Mouse (Mus musculus) layer of hippocampus, postnatal 10 days (tissue): ENCODE results near the gene Mamld1. TPM values are rescaled to one million over a fixed set of nuclear protein-coding genes. Genes with fewer than 3 reads are reported as not detected.
A peak's percentile ranks its signal among the peaks of the same experiment; 100 is the strongest.
"Not testable (repeated sequence)": the region's sequence is repeated elsewhere in the genome, so short reads cannot be mapped to it uniquely, and the experiment has no call there.

Experiments
- DNase-seq, 2 experiments: peaks; one replicate each; pipeline ENCODE4 v3.0.0; 2021; ENCODE audit warnings: low spot score in 2 of 2
- long read RNA-seq: library from polyadenylated mRNA; stranded (forward); transcript quantifications from one replicate; pipeline ENCODE4 v2.0.0, GENCODE M21; 2023
- total RNA-seq, 2 experiments: library from RNA; stranded (reverse); gene quantifications; 2 replicates each; pipeline ENCODE4 v1.2.3; 2021

The Mamld1 gene
- total RNA-seq = 10 to 100 TPM; 10.6 to 12.5 TPM
- long read RNA-seq, partial matches to known transcripts = 0 of 2 reads
- long read RNA-seq, other reads (novel, unspliced or antisense) = 2 of 2 reads

DNA sequence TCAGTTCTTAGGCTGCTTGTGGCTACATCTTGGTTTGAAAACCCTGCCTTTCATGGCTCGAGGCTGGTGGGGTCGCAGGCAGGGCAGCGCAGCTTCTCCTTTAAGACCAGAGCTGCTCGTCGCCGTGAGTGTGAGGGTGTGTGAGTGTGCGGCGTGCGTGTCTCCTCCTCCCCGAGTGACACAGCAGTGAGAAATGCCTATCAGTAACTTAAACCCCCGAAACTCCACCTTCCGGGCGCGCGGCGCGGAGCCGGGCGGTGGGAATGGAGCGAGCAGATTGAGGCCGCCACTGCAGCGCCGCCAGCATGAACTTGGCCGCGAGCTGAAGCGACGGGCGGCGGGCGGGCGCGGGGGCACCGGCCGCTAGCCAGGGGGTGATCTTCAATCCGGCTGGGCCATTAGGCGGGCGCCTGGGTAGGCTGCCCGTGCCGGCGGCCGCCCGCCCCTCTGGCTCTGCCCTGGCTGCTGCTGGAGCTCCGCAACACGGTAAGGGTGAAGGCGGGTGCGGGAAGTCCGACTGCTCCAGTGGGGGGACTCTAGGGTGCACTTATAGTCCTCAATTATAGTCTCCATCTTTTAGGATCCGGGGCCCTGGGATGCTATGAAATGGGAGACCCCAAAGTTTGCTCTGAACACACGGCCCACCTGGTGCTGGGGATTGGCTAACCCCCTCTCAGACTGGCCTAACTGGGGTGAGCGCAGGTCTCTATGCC lies at the start of gene Mamld1:
TSS of gene Mamld1 (plus strand) at position 393 of the 713 bp plus-strand sequence.
- DNase-seq = peak; percentile 56 to 74

DNA sequence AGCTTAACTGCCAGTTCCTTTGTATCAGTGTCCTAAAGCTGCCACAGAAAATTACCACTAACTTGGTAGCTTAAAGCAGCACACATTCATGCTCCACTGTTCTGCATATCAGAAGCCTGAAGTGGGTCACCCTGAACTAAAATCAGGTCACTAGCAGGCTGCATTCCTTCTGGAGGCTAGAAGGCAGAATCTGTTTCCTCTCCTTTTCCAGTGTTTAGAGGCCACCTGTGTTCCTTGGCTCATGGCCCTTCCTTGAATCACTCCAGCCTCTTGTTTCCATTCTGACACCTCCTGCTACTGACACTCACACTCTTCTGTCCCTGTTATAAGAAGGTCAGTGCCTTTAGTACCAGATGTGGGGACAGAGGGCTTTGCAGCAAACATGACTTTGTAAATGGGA lies 25.3 kb upstream of the Mamld1 start:
- DNase-seq = no peak

DNA sequence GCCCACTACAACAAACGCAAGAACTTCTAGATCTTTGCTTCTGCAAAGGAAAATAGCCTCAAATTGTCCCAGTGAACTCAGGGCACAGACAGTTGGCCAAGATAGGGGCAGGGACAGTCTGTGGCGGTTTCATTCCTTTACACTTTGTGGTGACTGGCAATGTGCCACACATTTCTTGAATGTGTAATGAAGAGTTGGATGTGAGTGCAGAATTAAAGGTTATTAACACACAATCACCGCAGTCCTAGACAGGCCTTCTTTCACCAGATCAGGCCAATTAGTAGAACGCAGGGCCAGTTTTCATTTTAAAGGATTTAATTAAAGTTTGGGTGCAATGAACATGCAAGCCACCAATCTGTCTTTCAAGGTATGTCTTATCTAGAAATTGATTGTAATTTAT lies 22.0 kb upstream of the Mamld1 start:
- no peak for DNase-seq

DNA sequence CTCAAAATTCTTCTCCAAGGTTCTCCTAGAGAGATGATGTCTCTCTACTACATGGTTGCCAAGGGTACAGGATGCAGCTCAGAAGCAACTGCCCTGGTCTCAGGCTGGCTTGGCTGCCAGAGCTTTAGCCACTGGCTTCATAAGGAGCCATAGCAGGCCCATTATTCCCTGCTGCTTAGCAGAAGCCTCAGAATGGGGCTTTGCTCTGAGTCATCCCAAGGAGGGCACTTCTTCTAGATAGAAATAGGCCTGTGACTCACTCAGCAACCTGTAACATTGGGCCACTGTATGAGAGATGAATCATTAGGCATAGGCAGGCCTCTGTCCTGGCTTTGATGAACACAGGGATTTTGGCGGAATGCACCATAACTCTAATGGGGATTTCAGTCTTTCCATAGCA lies 21.1 kb upstream of the Mamld1 start:
- not testable (repeated sequence) for DNase-seq

- DNase-seq = peak; percentile 38 to 60
These were observed 738 bp downstream of the Mamld1 start for GRCm38 (mm10) chrX:71050677-71051311.

GRCm38 (mm10) chrX:71051361-71052114 lies 1.5 kb downstream of the Mamld1 start:
- DNase-seq = peak; percentile 22 to 32

DNA sequence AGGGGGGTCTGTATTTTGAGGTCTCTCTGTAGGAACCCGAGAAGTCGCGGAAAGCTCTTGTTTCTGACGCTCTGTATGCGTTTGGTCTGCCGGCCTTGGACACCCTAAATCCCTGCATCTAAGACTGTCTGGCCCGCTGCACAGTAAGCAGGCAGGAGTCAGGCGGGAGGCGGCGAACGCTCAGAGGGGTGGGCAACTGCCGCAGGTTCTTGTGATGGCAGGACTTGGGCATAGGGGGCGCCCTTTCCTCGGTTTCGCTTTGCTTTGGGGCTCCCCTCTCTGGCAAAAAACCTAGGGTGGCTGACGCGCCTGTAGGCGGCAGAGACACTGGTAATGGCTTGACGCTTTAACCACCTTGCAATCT lies 2.0 kb downstream of the Mamld1 start:
- DNase-seq = peak; percentile 83 to 84

DNA sequence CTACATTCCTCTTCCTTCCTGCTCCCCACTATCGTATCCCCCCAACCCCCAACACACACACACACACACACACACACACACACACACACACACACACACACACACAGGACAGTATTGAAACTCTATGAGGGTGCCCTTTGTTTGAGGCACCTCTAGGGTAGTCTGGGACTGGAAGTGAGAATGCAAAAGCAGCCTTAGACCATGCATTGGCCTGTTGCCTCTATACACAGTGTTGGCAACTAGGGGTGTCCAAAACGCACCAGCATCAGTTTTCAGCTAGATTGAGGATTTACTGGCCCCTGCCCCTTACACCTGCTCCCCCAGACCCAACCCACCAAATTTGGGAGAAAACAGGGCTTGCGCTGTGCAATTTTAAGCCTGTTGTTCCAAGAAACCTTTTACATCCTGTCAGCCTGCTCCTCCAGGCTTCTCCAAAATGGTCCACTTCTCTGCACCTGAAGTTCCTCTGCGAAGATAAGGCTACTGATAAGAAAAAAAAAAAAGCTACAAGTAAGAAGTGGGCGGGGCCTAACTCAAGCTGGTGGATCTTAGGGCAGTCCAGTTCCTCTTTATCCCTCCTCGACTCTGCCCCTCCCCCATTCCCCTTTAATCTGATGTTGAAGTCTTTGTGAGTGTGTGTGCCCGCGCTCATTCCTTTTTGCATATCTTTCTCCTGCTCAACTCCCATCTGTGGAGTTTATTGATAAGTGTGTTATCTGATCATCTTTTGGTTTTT lies 2.6 kb downstream of the Mamld1 start:
- peak in 1 of 2 experiments; percentile 9 for DNase-seq

- DNase-seq = no peak
These were observed 3.2 kb downstream of the Mamld1 start for GRCm38 (mm10) chrX:71053246-71053645.

DNA sequence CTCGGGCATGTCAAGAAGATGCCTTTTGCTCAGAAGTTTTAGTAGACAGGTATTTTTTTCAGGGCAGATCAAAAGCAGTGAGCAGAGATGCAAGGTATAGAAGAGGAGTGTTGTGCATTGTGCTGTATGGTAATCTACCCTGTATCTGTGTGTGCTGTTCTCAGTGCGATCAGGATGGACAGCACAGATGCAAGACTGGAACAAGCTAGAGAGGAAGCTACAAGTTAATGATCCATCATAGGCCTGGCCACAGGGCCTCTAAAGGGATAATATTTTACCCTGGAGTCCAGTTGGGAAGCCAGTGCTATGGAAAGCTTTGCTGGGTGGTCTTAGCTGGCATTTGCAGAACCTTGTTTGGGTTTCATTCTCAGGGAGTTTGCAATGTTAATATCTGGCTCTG lies 6.9 kb downstream of the Mamld1 start:
- DNase-seq = no peak

DNA sequence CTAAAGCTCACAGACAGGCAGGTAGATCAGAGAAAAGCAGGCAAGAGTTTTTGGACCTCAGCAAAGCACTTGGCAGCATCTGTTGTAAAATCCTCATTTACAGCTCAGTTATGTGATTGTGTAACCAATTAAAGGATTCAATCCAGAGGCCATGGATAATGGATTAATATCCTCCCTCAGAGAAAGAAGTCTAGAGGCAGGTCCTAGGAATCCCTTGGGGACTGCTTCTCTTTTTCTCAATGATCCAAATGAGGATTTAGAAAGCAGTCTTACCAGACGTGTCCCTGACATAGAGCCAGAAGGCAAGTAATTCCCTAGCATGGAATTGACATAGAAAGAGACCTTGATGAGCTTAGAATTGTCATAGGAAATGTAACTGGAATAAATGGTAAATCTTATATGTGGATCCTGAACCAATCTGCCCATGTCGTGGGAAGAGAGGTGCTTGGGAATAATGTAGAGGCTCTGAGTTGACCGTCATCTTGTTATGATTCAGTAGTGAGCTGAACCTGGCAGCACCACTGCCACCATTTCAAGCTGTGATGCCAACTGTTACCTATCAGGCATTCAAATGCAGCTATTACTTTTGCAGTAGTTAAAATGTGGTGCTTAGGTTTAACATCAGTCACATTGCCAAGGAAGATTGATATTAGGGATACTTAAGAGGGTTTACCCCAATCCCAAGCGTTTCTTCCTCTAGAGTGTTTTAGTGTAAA lies 35.2 kb downstream of the Mamld1 start:
- no peak for DNase-seq

- DNase-seq = no peak
These were observed 37.5 kb downstream of the Mamld1 start for GRCm38 (mm10) chrX:71087370-71088079.

GRCm38 (mm10) chrX:71088080-71088414 lies 38.0 kb downstream of the Mamld1 start:
- DNase-seq = no peak

DNA sequence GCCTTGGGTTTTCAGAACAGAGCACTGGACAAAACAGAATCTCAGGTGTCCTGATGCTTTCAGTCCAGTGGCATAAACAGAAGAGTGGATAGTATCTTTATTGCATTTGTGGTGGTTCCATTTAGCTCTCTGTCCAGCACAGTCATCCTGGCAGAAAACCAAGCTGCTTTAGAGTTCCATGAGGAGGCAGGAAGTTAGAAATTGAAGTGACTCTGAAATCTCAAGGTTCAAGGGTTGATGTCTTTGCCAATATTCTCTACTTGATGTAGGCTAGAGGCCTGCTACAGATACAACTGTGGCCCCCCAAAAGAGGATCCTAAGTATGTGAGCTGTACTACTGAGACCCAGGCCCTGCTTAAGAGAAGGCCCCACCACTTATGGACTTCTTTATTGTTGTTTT lies 55.8 kb downstream of the Mamld1 start:
- no peak for DNase-seq

DNA sequence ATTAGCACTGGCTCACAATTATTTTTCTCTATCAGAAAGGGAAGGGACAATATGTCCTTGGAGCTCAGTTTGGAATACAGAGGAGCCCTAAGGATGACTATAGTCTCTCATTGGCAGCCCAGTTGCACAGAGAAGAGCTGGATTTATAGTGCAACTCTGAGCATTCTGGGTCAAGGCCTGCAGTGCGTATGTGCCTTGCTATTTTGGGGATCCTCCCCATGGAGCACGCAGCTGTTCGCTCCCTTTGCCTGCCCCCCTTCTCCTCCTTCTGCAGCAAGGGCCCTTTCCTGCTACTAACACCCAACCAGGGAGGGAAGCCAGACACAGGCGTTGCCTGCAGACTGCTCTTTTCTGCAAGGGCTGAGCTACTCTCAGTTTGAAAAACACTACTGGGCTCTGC lies 56.3 kb downstream of the Mamld1 start:
- DNase-seq = no peak

- no peak for DNase-seq
These were observed 58.1 kb downstream of the Mamld1 start for GRCm38 (mm10) chrX:71108056-71108735.

DNA sequence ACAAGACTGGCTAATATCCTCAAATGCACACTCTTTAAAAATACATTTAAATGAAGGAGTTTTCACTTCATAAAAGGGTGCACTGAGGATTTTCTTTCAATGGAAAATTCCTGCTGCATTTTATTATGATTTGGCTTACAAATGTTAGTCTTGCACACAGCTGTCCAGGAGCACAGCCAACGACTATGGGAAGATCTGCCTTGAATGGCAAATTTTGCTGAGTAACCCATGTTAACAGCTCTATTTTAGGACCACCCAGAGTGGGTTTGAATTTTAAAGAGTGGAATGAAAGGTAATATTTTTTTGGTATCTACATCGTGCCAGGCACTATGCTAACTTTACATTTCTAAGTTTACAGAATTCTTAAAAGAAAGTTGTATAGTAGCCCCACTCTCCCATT lies 60.3 kb downstream of the Mamld1 start:
- DNase-seq = no peak

- DNase-seq = no peak
These were observed 72.6 kb downstream of the Mamld1 start for GRCm38 (mm10) chrX:71122359-71123293.

DNA sequence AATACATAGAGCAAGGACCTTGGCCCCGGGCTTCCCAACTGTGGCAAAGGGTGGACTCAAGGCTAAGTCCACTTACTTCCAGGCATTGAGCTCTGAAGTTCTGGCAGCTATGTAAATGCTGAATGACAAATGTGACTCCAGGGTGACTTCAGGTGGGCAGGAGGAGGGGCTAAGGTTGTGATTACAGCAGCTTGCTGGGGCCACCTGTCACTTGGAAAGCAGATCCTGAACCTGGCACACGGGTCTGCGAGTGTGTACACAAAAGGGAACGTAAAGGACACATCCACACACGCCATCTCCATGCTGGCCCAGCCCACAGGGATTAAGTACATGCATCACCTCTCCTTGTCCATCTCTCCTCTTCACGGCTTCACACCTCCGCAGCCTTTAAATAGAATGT lies 75.0 kb downstream of the Mamld1 start:
- DNase-seq = no peak
